Mouse (Mus musculus): ENCODE results near the gene Pink1.
"Not testable (repeated sequence)": the region's sequence is repeated elsewhere in the genome, so short reads cannot be mapped to it uniquely, and the experiment has no call there.

Gene Pink1

GRCm38 (mm10) chr4:138342048-138342447, 15.9 kb upstream of the Pink1 start:
- no peak for DNase-seq (ENCODE audit: low read depth)

- no peak for DNase-seq (ENCODE audit: low read depth)
Observed at GRCm38 (mm10) chr4:138341393-138341792, 15.3 kb upstream of the Pink1 start.

- DNase-seq (ENCODE audit: low read depth), result peak; percentile 43
Observed at GRCm38 (mm10) chr4:138339963-138340362, 13.9 kb upstream of the Pink1 start.

GRCm38 (mm10) chr4:138337341-138337740, 11.2 kb upstream of the Pink1 start:
- DNase-seq (ENCODE audit: low read depth), result no peak

GRCm38 (mm10) chr4:138336876-138337275, 10.8 kb upstream of the Pink1 start:
- no peak for DNase-seq (ENCODE audit: low read depth)

- DNase-seq (ENCODE audit: low read depth), result no peak
Observed at GRCm38 (mm10) chr4:138335648-138336047, 9.5 kb upstream of the Pink1 start.

GRCm38 (mm10) chr4:138335036-138335435, 8.9 kb upstream of the Pink1 start:
- no peak for DNase-seq (ENCODE audit: low read depth)

- no peak for DNase-seq (ENCODE audit: low read depth)
Observed at GRCm38 (mm10) chr4:138333135-138333534, 7.0 kb upstream of the Pink1 start.

- DNase-seq (ENCODE audit: low read depth), result no peak
Observed at GRCm38 (mm10) chr4:138331647-138332046, 5.5 kb upstream of the Pink1 start.

- no peak for DNase-seq (ENCODE audit: low read depth)
Observed at GRCm38 (mm10) chr4:138330264-138330671, 4.2 kb upstream of the Pink1 start.

- DNase-seq (ENCODE audit: low read depth), result no peak
Observed at GRCm38 (mm10) chr4:138327891-138328470, 1.9 kb upstream of the Pink1 start.

- DNase-seq (ENCODE audit: low read depth), result not testable (repeated sequence)
Observed at GRCm38 (mm10) chr4:138327155-138327554, 1.0 kb upstream of the Pink1 start.

GRCm38 (mm10) chr4:138325466-138326076, 536 bp downstream of the Pink1 start:
- peak; percentile 96 for DNase-seq (ENCODE audit: low read depth)

GRCm38 (mm10) chr4:138324451-138324850, 1.7 kb downstream of the Pink1 start:
- no peak for DNase-seq (ENCODE audit: low read depth)

GRCm38 (mm10) chr4:138323753-138324152, 2.4 kb downstream of the Pink1 start:
- no peak for DNase-seq (ENCODE audit: low read depth)

GRCm38 (mm10) chr4:138322692-138323091, 3.4 kb downstream of the Pink1 start:
- DNase-seq (ENCODE audit: low read depth), result no peak

GRCm38 (mm10) chr4:138321488-138321887, 4.6 kb downstream of the Pink1 start:
- no peak for DNase-seq (ENCODE audit: low read depth)

GRCm38 (mm10) chr4:138320711-138321110, 5.4 kb downstream of the Pink1 start:
- no peak for DNase-seq (ENCODE audit: low read depth)

- peak; percentile 84 for DNase-seq (ENCODE audit: low read depth)
Observed at GRCm38 (mm10) chr4:138319508-138319907, 6.6 kb downstream of the Pink1 start.

GRCm38 (mm10) chr4:138318509-138319266, 7.4 kb downstream of the Pink1 start:
- DNase-seq (ENCODE audit: low read depth), result peak; percentile 52

- DNase-seq (ENCODE audit: low read depth), result no peak
Observed at GRCm38 (mm10) chr4:138316369-138316768, 9.7 kb downstream of the Pink1 start.

- peak; percentile 47 for DNase-seq (ENCODE audit: low read depth)
Observed at GRCm38 (mm10) chr4:138315781-138316180, 10.3 kb downstream of the Pink1 start.

- DNase-seq (ENCODE audit: low read depth), result no peak
Observed at GRCm38 (mm10) chr4:138313795-138314194, 12.3 kb downstream of the Pink1 start.

Measured in 416B (cell line).